Mouse (Mus musculus): ENCODE measurements around the gene 2900011O08Rik.

2900011O08Rik gene

GRCm38 (mm10) chr16:14004726-14005125, 18.3 kb downstream of the 2900011O08Rik start:
- no peak for DNase-seq (ENCODE audit: low spot score)

GRCm38 (mm10) chr16:14005266-14005665, 18.9 kb downstream of the 2900011O08Rik start:
- no peak for DNase-seq (ENCODE audit: low spot score)

GRCm38 (mm10) chr16:14008081-14008480, 21.7 kb downstream of the 2900011O08Rik start:
- no peak for DNase-seq (ENCODE audit: low spot score)

- no peak for DNase-seq (ENCODE audit: low spot score)
Observed at GRCm38 (mm10) chr16:14008708-14009107, 22.3 kb downstream of the 2900011O08Rik start.

GRCm38 (mm10) chr16:14009966-14010365, 23.6 kb downstream of the 2900011O08Rik start:
- no peak for DNase-seq (ENCODE audit: low spot score)

- no peak for DNase-seq (ENCODE audit: low spot score)
Observed at GRCm38 (mm10) chr16:14017306-14017705, 30.9 kb downstream of the 2900011O08Rik start.

GRCm38 (mm10) chr16:14021166-14021822, 34.9 kb downstream of the 2900011O08Rik start:
- no peak for DNase-seq (ENCODE audit: low spot score)

GRCm38 (mm10) chr16:14025091-14025990, 38.9 kb downstream of the 2900011O08Rik start:
- DNase-seq (ENCODE audit: low spot score): no peak

- DNase-seq (ENCODE audit: low spot score): no peak
Observed at GRCm38 (mm10) chr16:14029072-14029471, 42.7 kb downstream of the 2900011O08Rik start.

- DNase-seq (ENCODE audit: low spot score): no peak
Observed at GRCm38 (mm10) chr16:14029851-14030250, 43.4 kb downstream of the 2900011O08Rik start.

- DNase-seq (ENCODE audit: low spot score): no peak
Observed at GRCm38 (mm10) chr16:14030650-14031049, 44.2 kb downstream of the 2900011O08Rik start.

- DNase-seq (ENCODE audit: low spot score): no peak
Observed at GRCm38 (mm10) chr16:14033076-14033475, 46.7 kb downstream of the 2900011O08Rik start.

- no peak for DNase-seq (ENCODE audit: low spot score)
Observed at GRCm38 (mm10) chr16:14042421-14042820, 56.0 kb downstream of the 2900011O08Rik start.

GRCm38 (mm10) chr16:14044695-14045094, 58.3 kb downstream of the 2900011O08Rik start:
- no peak for DNase-seq (ENCODE audit: low spot score)

- DNase-seq (ENCODE audit: low spot score): no peak
Observed at GRCm38 (mm10) chr16:14046224-14046756, 59.9 kb downstream of the 2900011O08Rik start.

GRCm38 (mm10) chr16:14052221-14052620, 65.8 kb downstream of the 2900011O08Rik start:
- no peak for DNase-seq (ENCODE audit: low spot score)

GRCm38 (mm10) chr16:14053116-14053515, 66.7 kb downstream of the 2900011O08Rik start:
- DNase-seq (ENCODE audit: low spot score): no peak

- DNase-seq (ENCODE audit: low spot score): no peak
Observed at GRCm38 (mm10) chr16:14055271-14055670, 68.9 kb downstream of the 2900011O08Rik start.

GRCm38 (mm10) chr16:14056734-14057133, 70.3 kb downstream of the 2900011O08Rik start:
- DNase-seq (ENCODE audit: low spot score): no peak

GRCm38 (mm10) chr16:14058541-14058940, 72.1 kb downstream of the 2900011O08Rik start:
- no peak for DNase-seq (ENCODE audit: low spot score)

GRCm38 (mm10) chr16:14059118-14059854, 72.9 kb downstream of the 2900011O08Rik start:
- no peak for DNase-seq (ENCODE audit: low spot score)

- DNase-seq (ENCODE audit: low spot score): no peak
Observed at GRCm38 (mm10) chr16:14059869-14060268, 73.5 kb downstream of the 2900011O08Rik start.
